Mouse (Mus musculus): Measurements from ENCODE around the gene Phgdh. TPM values are rescaled to one million over a fixed set of nuclear protein-coding genes. Genes with fewer than 3 reads are reported as not detected.

Phgdh gene
- polyA plus RNA-seq, 1 experiment from 2014 or later: 194 TPM

DNA sequence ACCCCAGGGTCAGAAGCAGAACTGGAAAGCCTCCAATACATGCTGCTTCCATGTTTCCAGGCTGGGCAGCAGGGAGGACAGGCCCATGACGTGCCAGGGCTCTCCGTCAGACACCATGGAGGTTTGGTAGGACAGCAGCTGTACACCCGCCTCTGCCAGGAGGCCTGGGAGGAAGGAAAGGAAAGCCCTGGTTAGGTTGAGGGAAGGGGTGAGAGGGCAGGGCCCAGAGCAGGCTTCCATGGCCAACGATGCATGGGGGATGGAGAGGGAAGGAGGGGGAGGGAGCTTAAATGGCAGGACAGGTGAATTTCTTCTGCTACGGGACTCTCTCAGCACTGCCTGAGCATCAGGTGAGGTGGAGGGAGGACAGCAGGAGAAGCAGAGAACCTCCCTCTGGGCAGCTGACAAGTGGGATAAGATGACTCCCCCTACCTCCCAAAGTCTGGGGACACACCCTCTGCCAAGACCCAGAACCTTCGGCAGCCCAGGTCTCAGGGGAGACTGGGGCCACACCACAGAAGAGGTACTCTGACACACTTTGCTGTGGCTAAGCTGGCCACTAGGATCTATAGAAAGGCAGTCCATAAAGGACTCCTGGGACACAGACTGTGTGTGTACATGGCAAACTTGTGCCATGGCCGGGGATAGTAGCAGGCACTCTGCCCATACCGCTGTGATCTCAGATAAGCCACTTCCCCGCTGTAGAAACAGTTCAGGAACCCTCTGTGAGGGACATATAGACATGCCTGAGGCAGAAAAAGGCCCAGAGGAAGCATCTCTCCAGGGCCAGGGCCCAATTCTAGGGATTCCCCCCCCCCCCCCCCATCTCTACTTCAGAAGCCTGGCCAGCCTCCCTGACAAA, 26.3 kb downstream of the Phgdh start:
- Histone ChIP-seq H3K4me1 (peaks cover 12% of the 10 kb centered on the region), H3K27ac (replicated peaks) (no peak overlapping the region), H3K27me3 (no peaks in the 10 kb centered on the region), H3K9me3 (no peaks in the 10 kb centered on the region), H3K36me3 (no peaks in the 10 kb centered on the region), H3K4me2 (replicated peaks) (no peak overlapping the region), H3K4me3 (no peak overlapping the region), H3K9ac (replicated peaks) (no peak overlapping the region)
- peak; percentile 12; the same call in 1 of the 2 replicates for ATAC-seq (replicated peaks)
- 76% methylated on average over 9 of the region's 9 CpGs for WGBS

DNA sequence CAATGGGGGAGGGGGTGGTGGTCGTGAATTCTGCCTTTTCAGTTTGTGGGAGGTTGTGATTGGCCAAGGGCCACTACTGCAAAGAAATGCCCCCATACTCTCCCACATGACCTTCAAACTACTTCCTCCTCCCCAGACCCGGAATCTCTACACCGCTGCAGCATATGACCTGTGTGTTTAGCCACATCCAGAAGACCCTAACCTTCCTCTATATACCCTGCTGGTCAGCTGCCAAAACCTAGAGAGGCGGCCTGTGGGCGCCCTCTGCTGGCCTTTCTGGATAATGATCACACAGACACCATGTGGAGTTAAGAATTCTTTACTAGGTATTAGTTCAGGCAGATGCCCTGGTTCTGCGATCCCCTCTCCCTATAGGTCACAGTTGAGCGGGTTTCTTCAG, 26.9 kb downstream of the Phgdh start:
- Histone ChIP-seq H3K4me1 (peaks cover 12% of the 10 kb centered on the region), H3K4me2 (replicated peaks) (no peak overlapping the region), H3K9me3 (no peaks in the 10 kb centered on the region), H3K4me3 (no peak overlapping the region), H3K36me3 (no peaks in the 10 kb centered on the region), H3K27me3 (no peaks in the 10 kb centered on the region), H3K27ac (replicated peaks) (no peak overlapping the region), H3K9ac (replicated peaks) (no peak overlapping the region)
- 26% methylated on average over 7 of the region's 7 CpGs for WGBS
- ATAC-seq (replicated peaks): peak; percentile 64

DNA sequence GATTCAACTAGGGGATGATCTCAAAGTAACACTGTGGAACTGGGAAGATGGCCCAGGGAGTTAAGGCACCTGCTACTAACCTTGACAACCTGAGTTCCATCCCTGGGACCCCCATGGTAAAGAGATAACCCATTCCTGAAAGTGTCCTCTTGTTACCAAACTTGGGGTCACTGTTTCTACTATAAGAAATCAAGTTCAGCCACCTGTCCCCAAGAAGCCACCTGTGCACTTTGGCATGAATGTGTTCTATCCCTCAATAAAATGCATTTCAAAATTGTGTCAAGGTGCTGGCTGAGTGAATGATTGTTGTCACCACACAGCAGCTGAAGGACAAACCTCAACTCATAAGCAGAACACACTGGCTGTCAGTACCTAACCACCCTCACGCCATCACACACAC, 29.3 kb downstream of the Phgdh start:
- Histone ChIP-seq H3K36me3 (no peaks in the 10 kb centered on the region), H3K9ac (replicated peaks) (no peak overlapping the region), H3K27ac (replicated peaks) (no peak overlapping the region), H3K4me2 (replicated peaks) (no peak overlapping the region), H3K9me3 (no peaks in the 10 kb centered on the region), H3K4me1 (no peaks in the 10 kb centered on the region), H3K4me3 (no peak overlapping the region), H3K27me3 (no peaks in the 10 kb centered on the region)
- WGBS: 85% methylated on average over 1 of the region's 1 CpGs
- no peak for ATAC-seq (replicated peaks)

DNA sequence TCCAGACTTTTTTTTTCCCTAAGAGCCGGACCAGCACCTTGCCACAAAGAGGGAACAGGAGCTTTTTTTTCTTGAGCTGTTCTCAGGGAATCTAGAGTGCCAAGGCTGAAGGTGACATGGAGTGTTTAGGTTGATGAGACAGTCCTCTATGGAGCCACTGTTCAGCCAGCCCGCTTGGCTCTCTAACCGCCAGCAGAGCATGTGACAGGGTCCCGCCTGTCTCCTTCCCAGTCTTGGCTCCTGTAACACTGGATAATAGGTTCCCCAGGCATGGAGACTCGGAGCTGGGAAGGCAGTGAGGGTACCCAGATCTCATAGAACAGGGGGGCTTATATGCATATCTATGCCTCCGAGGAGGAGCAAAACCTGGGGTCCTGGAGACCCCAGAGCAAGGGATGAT, 31.2 kb downstream of the Phgdh start:
- H3K36me3 ChIP-seq: no peaks in the 10 kb centered on the region
- WGBS: 72% methylated on average over 6 of the region's 6 CpGs
- no peak overlapping the region for H3K4me2 ChIP-seq (replicated peaks)
- H3K27me3 ChIP-seq: no peaks in the 10 kb centered on the region
- no peak for ATAC-seq (replicated peaks)
- H3K9me3 ChIP-seq: no peaks in the 10 kb centered on the region
- H3K27ac ChIP-seq (replicated peaks): no peak overlapping the region
- H3K9ac ChIP-seq (replicated peaks): no peak overlapping the region
- no peak overlapping the region for H3K4me3 ChIP-seq
- H3K4me1 ChIP-seq: no peaks in the 10 kb centered on the region

DNA sequence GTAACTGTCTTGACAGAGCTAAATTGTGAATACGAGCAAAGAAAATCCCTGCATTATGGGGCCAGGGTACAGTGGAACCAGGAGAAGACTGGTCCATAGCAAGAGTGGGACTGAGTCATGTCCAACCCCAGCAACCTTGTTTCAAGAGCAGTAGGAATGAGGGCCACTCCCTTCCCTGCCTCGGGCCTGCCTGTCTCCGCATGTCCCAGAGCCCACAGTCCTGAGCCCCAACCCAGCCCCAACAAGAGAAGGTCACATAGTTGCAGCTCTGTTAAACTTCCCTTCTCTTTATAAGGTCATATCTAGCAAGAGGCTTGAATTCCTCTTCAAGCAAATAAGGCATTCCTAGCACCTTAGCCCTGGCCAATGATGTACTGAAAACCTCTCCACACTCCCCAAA, 38.0 kb downstream of the Phgdh start:
- no peak for ATAC-seq (replicated peaks)
- Histone ChIP-seq H3K27me3 (no peaks in the 10 kb centered on the region), H3K27ac (replicated peaks) (no peak overlapping the region), H3K4me3 (no peak overlapping the region), H3K36me3 (no peaks in the 10 kb centered on the region), H3K9ac (replicated peaks) (no peak overlapping the region), H3K4me1 (no peaks in the 10 kb centered on the region), H3K4me2 (replicated peaks) (no peak overlapping the region), H3K9me3 (no peaks in the 10 kb centered on the region)
- 95% methylated on average over 3 of the region's 3 CpGs for WGBS

DNA sequence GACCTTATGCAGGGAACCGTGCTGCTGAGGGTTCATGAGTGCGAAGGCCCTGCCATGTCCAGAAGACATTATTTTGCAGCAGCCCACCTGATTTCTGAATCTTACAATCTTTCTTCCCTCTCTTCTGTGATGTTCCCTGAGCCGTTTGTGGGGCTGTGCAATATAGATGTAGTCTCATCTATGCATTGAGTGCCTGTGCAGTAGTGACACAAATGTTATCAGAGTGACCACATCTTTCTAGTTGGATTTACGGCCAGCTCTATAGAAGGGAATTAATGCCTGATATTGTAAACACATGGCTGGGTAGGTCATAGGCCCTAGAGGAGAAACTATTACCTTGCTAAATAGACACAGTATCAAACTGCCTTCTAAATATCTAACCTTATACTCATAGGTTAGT, 39.5 kb downstream of the Phgdh start:
- H3K4me3 ChIP-seq: no peak overlapping the region
- ATAC-seq (replicated peaks): no peak
- no peaks in the 10 kb centered on the region for H3K27me3 ChIP-seq
- H3K9ac ChIP-seq (replicated peaks): no peak overlapping the region
- no peak overlapping the region for H3K27ac ChIP-seq (replicated peaks)
- no peak overlapping the region for H3K4me2 ChIP-seq (replicated peaks)
- H3K9me3 ChIP-seq: no peaks in the 10 kb centered on the region
- H3K36me3 ChIP-seq: no peaks in the 10 kb centered on the region
- H3K4me1 ChIP-seq: no peaks in the 10 kb centered on the region
- 88% methylated on average over 4 of the region's 4 CpGs for WGBS

DNA sequence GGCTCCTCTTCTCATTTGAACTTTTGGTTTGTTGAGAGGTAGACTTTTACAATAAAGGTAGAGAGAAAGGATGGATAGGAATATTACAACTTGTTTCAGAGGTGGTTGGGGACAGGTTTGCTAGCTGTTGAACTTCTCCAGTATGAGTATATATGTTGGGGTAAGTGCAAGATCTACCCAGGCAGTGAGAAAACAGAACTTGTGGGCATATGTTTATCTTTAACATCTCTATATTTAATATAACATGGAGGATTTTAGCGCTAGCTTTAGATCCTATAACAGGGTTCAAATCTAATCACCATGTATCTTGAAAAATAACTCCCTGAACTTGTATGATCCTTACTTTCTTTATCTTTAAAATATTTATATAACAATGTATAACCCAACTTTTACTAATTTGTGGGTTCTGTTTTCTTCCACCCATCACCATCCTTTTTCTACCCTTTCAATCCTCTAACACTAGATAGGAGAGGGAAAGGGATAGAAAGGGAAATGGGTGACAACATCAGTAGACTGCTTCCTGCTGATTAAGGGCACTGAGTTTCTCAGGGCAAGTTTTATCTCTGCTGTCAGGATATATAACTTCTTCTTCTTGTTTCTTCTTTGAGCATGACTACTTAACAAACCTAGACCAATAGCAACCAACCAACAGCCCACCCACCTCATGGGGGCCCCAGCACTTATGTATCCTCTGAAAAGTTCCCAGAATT, 40.2 kb downstream of the Phgdh start:
- Histone ChIP-seq H3K4me1 (no peaks in the 10 kb centered on the region), H3K9me3 (no peaks in the 10 kb centered on the region), H3K9ac (replicated peaks) (no peak overlapping the region), H3K36me3 (no peaks in the 10 kb centered on the region), H3K4me3 (no peak overlapping the region), H3K27me3 (no peaks in the 10 kb centered on the region), H3K27ac (replicated peaks) (no peak overlapping the region), H3K4me2 (replicated peaks) (no peak overlapping the region)
- no peak for ATAC-seq (replicated peaks)
- WGBS: 98% methylated on average over 1 of the region's 1 CpGs

DNA sequence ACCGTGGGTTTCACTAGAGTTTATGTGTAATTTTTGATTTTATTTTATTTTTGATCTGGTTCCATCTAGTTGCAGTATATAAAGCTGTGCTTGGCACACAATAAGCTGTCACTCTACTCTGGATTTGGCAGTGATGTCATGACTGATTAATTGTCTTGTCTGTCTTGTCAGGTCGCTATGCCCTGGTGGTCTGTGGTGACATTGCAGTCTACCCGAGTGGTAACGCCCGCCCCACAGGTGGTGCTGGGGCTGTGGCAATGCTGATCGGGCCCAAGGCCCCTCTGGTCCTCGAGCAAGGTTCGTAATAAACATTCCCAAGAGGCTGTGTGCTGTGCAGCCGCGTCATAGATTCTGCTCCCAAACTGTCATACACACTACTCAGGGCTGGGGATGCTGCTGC, 43.8 kb downstream of the Phgdh start:
- H3K36me3 ChIP-seq: no peaks in the 10 kb centered on the region
- WGBS: 68% methylated on average over 10 of the region's 10 CpGs

DNA sequence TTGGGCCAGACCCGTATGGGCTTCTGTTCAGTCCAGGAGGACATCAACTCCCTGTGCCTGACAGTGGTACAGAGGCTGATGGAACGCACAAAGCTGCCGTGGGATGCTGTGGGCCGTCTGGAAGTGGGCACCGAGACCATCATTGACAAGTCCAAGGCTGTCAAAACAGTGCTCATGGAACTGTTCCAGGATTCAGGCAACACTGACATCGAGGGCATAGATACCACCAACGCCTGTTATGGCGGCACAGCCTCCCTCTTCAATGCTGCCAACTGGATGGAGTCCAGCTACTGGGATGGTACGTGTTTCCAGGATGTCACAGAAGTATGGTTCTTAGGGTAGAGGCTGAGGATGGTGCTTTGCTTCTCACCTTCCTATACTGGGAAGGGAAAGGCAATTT, 48.7 kb downstream of the Phgdh start:
- WGBS: 88% methylated on average over 9 of the region's 9 CpGs
- Histone ChIP-seq H3K4me2 (replicated peaks) (no peak overlapping the region), H3K9ac (replicated peaks) (no peak overlapping the region), H3K27me3 (no peaks in the 10 kb centered on the region), H3K4me3 (no peak overlapping the region), H3K27ac (replicated peaks) (no peak overlapping the region), H3K4me1 (no peaks in the 10 kb centered on the region), H3K9me3 (no peaks in the 10 kb centered on the region), H3K36me3 (no peaks in the 10 kb centered on the region)
- ATAC-seq (replicated peaks): no peak

More for the DNA sequence above, 43.8 kb downstream of the Phgdh start:
- Histone ChIP-seq H3K4me1 (no peaks in the 10 kb centered on the region), H3K27me3 (no peaks in the 10 kb centered on the region), H3K9me3 (no peaks in the 10 kb centered on the region), H3K27ac (replicated peaks) (no peak overlapping the region), H3K4me3 (no peak overlapping the region), H3K4me2 (replicated peaks) (no peak overlapping the region), H3K9ac (replicated peaks) (no peak overlapping the region)
- no peak for ATAC-seq (replicated peaks)

DNA sequence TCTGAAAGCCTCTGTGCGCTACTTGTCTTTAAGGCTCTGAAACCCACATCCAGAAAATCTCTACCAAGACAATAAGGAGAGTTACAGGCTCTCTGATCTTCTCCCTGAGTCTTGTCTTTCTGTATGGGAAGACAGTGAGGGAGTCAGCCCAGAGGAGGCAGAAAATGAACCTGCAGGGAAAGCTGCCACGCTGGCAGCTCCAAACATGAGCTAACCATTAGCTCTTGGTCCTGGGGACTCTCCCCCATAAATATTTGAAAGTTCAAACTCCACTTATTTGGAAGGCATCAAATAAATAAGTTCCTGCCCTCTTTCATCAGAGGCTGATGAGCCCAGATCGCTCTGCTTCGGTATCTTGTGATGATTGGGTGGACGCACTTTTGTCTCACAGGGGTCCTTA, 56.6 kb downstream of the Phgdh start:
- no peak overlapping the region for H3K27ac ChIP-seq (replicated peaks)
- no peaks in the 10 kb centered on the region for H3K4me1 ChIP-seq
- no peak overlapping the region for H3K9ac ChIP-seq (replicated peaks)
- no peak overlapping the region for H3K4me2 ChIP-seq (replicated peaks)
- no peak for ATAC-seq (replicated peaks)
- no peaks in the 10 kb centered on the region for H3K36me3 ChIP-seq
- no peaks in the 10 kb centered on the region for H3K27me3 ChIP-seq
- no peaks in the 10 kb centered on the region for H3K9me3 ChIP-seq
- H3K4me3 ChIP-seq: no peak overlapping the region
- 91% methylated on average over 5 of the region's 5 CpGs for WGBS

DNA sequence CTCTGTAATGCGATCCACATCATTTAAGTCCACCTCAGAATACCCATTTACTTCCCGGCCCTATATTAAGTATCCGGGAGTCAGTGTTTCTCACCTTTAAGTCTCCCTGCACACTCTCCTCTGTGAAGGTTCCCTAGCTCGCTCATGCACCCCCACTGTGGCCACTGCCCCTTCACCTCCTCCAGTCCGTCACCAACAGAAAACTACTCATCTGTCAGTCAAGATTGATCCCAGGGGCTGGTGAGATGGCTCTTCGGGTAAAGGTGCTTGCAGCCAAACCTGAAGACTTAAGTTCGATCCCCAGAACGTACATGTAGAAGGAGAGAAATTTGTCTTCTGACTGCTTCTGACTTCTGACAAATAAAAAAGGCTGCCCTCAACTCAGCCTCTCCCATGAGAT, 57.4 kb downstream of the Phgdh start:
- WGBS: 96% methylated on average over 8 of the region's 8 CpGs
- H3K27ac ChIP-seq (replicated peaks): no peak overlapping the region
- ATAC-seq (replicated peaks): no peak
- H3K4me1 ChIP-seq: no peaks in the 10 kb centered on the region
- no peaks in the 10 kb centered on the region for H3K36me3 ChIP-seq
- H3K9ac ChIP-seq (replicated peaks): no peak overlapping the region
- H3K4me2 ChIP-seq (replicated peaks): no peak overlapping the region
- H3K9me3 ChIP-seq: no peaks in the 10 kb centered on the region
- H3K27me3 ChIP-seq: no peaks in the 10 kb centered on the region
- no peak overlapping the region for H3K4me3 ChIP-seq

DNA sequence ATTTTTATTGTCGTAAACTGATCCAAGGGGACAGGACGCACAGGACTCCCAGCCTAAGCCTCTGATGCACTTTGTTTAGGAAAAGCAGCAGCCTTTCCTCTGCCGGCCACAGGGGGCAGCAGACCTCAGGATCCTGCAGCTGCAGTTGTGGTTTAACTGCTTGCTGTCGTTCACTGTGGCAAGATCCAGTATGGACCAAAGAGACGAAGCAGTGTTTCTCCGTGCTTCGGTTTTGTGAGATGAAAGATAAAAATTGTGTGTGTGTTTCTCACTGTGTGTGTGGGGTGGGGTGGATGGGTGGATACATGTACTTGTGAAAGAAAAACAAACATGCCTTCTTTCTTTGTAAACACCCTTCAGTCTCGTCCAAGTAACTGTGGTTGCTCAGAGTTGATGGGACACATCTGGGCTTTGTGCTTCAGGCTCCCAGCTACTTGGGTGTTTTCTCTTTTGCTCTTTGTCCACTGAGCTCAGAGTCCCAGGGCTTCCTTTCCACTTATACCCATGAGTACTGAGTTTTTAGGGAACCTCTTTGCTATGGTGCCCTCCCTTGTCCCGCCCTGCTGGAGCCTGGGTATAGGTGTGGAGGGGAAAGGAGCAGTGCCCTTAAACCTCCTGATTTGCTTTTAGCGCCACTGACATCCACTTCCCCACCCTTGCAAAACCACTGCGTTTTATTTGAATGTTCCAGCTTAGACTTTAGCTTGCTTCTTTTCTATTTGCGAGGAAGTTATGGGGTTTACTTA, 58.7 kb downstream of the Phgdh start:
- H3K9ac ChIP-seq (replicated peaks): no peak overlapping the region
- no peak overlapping the region for H3K4me3 ChIP-seq
- no peaks in the 10 kb centered on the region for H3K4me1 ChIP-seq
- H3K4me2 ChIP-seq (replicated peaks): no peak overlapping the region
- H3K27ac ChIP-seq (replicated peaks): no peak overlapping the region
- H3K27me3 ChIP-seq: no peaks in the 10 kb centered on the region
- WGBS: 43% methylated on average over 12 of the region's 12 CpGs
- H3K36me3 ChIP-seq: no peaks in the 10 kb centered on the region
- H3K9me3 ChIP-seq: no peaks in the 10 kb centered on the region
- ATAC-seq (replicated peaks): peak; percentile 92

All from forebrain, embryonic 15.5 days (tissue).